Mouse (Mus musculus) megakaryocyte, embryonic 14.5 days (primary cell): ENCODE measurements around the gene Nr1h4.

Source experiments
- FLI1 ChIP-seq: IDR thresholded peaks from 2 replicates; pipeline ENCODE4 v1.6.1; 2012; ENCODE audit warnings: low read length, inconsistent platforms, mixed read lengths
- GATA1 ChIP-seq: IDR thresholded peaks from 3 replicates; pipeline ENCODE4 v1.6.1; 2012; ENCODE audit warnings: mixed read lengths, low read length, inconsistent platforms, borderline replicate concordance

- no peak for TF ChIP-seq FLI1
- TF ChIP-seq GATA1: no peak
Observed at GRCm38 (mm10) chr10:89406733-89407484, 126.5 kb downstream of the Nr1h4 start.
